Mouse (Mus musculus): ENCODE measurements around the gene Lce3d. TPM values are rescaled to one million over a fixed set of nuclear protein-coding genes. Genes with fewer than 3 reads are reported as not detected.

Lce3d gene
- polyA plus RNA-seq (2012; rRNA removed), result not detected in 2 replicates

GRCm38 (mm10) chr3:92957090-92957489 is at the start of gene Lce3d:
Gene Lce3d, plus strand, starts transcription at chr3:92957390.
- H3K27ac ChIP-seq (ENCODE audit: insufficient read depth, low read length), result no peak within 1 kb of the TSS
- no peak for DNase-seq (ENCODE audit: low read depth in 1 of 2, low spot score in 2 of 2)
- H3K4me3 ChIP-seq (ENCODE audit: extremely low read depth, insufficient read depth, insufficient read length), result no peak within 1 kb of the TSS
- H3K36me3 ChIP-seq (ENCODE audit: control insufficient read depth, insufficient read depth, low read length), result no peaks in the 10 kb centered on the region
- TF ChIP-seq CTCF (IDR thresholded peaks at IDR 0.05; ENCODE audit: extremely low read depth, insufficient read depth, insufficient read length, insufficient replicate concordance) (no peak), POLR2A (IDR thresholded peaks at IDR 0.05; ENCODE audit: low read depth, low read length) (no peak)
- H3K4me1 ChIP-seq (ENCODE audit: control insufficient read depth, insufficient read depth, insufficient read length), result no peaks in the 10 kb centered on the region
- WGBS, result 93% methylated on average over 1 of the region's 1 CpGs
- no peaks in the 10 kb centered on the region for H3K27me3 ChIP-seq (ENCODE audit: control insufficient read depth, insufficient read depth, low read length)

- 22% methylated on average over 4 of the region's 4 CpGs for WGBS
- no peak for DNase-seq (ENCODE audit: low read depth in 1 of 2, low spot score in 2 of 2)
- TF ChIP-seq CTCF (IDR thresholded peaks at IDR 0.05; ENCODE audit: extremely low read depth, insufficient read depth, insufficient read length, insufficient replicate concordance), result peak; percentile 3; the same call in 1 of the 2 replicates
- no peak for TF ChIP-seq POLR2A (IDR thresholded peaks at IDR 0.05; ENCODE audit: low read depth, low read length)
Measured at GRCm38 (mm10) chr3:92907571-92907970, 49.6 kb upstream of the Lce3d start.

GRCm38 (mm10) chr3:92920364-92920763 is 36.8 kb upstream of the Lce3d start:
- DNase-seq (ENCODE audit: low read depth in 1 of 2, low spot score in 2 of 2), result no peak
- Histone ChIP-seq H3K4me3 (ENCODE audit: extremely low read depth, insufficient read depth, insufficient read length) (no peak overlapping the region), H3K27ac (ENCODE audit: insufficient read depth, low read length) (no peak overlapping the region), H3K4me1 (ENCODE audit: control insufficient read depth, insufficient read depth, insufficient read length) (no peaks in the 10 kb centered on the region), H3K27me3 (ENCODE audit: control insufficient read depth, insufficient read depth, low read length) (no peaks in the 10 kb centered on the region), H3K36me3 (ENCODE audit: control insufficient read depth, insufficient read depth, low read length) (no peaks in the 10 kb centered on the region)
- TF ChIP-seq CTCF (IDR thresholded peaks at IDR 0.05; ENCODE audit: extremely low read depth, insufficient read depth, insufficient read length, insufficient replicate concordance) (no peak), POLR2A (IDR thresholded peaks at IDR 0.05; ENCODE audit: low read depth, low read length) (no peak)
- 61% methylated on average over 4 of the region's 4 CpGs for WGBS

More at GRCm38 (mm10) chr3:92907571-92907970, 49.6 kb upstream of the Lce3d start:
- Histone ChIP-seq H3K4me3 (ENCODE audit: extremely low read depth, insufficient read depth, insufficient read length) (no peak overlapping the region), H3K4me1 (ENCODE audit: control insufficient read depth, insufficient read depth, insufficient read length) (no peaks in the 10 kb centered on the region), H3K27ac (ENCODE audit: insufficient read depth, low read length) (no peak overlapping the region), H3K36me3 (ENCODE audit: control insufficient read depth, insufficient read depth, low read length) (no peaks in the 10 kb centered on the region), H3K27me3 (ENCODE audit: control insufficient read depth, insufficient read depth, low read length) (no peaks in the 10 kb centered on the region)

- no peaks in the 10 kb centered on the region for H3K36me3 ChIP-seq (ENCODE audit: control insufficient read depth, insufficient read depth, low read length)
- no peak within 1 kb of the TSS for H3K4me3 ChIP-seq (ENCODE audit: extremely low read depth, insufficient read depth, insufficient read length)
- no peak within 1 kb of the TSS for H3K27ac ChIP-seq (ENCODE audit: insufficient read depth, low read length)
- WGBS, result 39% methylated on average over 2 of the region's 2 CpGs
- no peaks in the 10 kb centered on the region for H3K27me3 ChIP-seq (ENCODE audit: control insufficient read depth, insufficient read depth, low read length)
- no peaks in the 10 kb centered on the region for H3K4me1 ChIP-seq (ENCODE audit: control insufficient read depth, insufficient read depth, insufficient read length)
- no peak for DNase-seq (ENCODE audit: low read depth in 1 of 2, low spot score in 2 of 2)
- no peak for TF ChIP-seq POLR2A (IDR thresholded peaks at IDR 0.05; ENCODE audit: low read depth, low read length)
- no peak for TF ChIP-seq CTCF (IDR thresholded peaks at IDR 0.05; ENCODE audit: extremely low read depth, insufficient read depth, insufficient read length, insufficient replicate concordance)
Measured at GRCm38 (mm10) chr3:92926130-92926529, 31.1 kb upstream of the Lce3d start, which contains the start of gene Lce3a. Gene Lce3a, minus strand, starts transcription at chr3:92926230.

GRCm38 (mm10) chr3:92932679-92933078 is 24.5 kb upstream of the Lce3d start, which contains the start of gene Lce3b:
Gene Lce3b, plus strand, starts transcription at chr3:92932979.
- WGBS, result 51% methylated on average over 2 of the region's 2 CpGs
- Histone ChIP-seq H3K4me1 (ENCODE audit: control insufficient read depth, insufficient read depth, insufficient read length) (no peaks in the 10 kb centered on the region), H3K36me3 (ENCODE audit: control insufficient read depth, insufficient read depth, low read length) (no peaks in the 10 kb centered on the region), H3K27me3 (ENCODE audit: control insufficient read depth, insufficient read depth, low read length) (no peaks in the 10 kb centered on the region), H3K27ac (ENCODE audit: insufficient read depth, low read length) (no peak within 1 kb of the TSS), H3K4me3 (ENCODE audit: extremely low read depth, insufficient read depth, insufficient read length) (no peak within 1 kb of the TSS)
- no peak for DNase-seq (ENCODE audit: low read depth in 1 of 2, low spot score in 2 of 2)
- no peak for TF ChIP-seq CTCF (IDR thresholded peaks at IDR 0.05; ENCODE audit: extremely low read depth, insufficient read depth, insufficient read length, insufficient replicate concordance)
- no peak for TF ChIP-seq POLR2A (IDR thresholded peaks at IDR 0.05; ENCODE audit: low read depth, low read length)

- DNase-seq (ENCODE audit: low read depth in 1 of 2, low spot score in 2 of 2), result no peak
- H3K27ac ChIP-seq (ENCODE audit: insufficient read depth, low read length), result no peak within 1 kb of the TSS
- H3K36me3 ChIP-seq (ENCODE audit: control insufficient read depth, insufficient read depth, low read length), result no peaks in the 10 kb centered on the region
- no peaks in the 10 kb centered on the region for H3K4me1 ChIP-seq (ENCODE audit: control insufficient read depth, insufficient read depth, insufficient read length)
- TF ChIP-seq POLR2A (IDR thresholded peaks at IDR 0.05; ENCODE audit: low read depth, low read length), result no peak
- TF ChIP-seq CTCF (IDR thresholded peaks at IDR 0.05; ENCODE audit: extremely low read depth, insufficient read depth, insufficient read length, insufficient replicate concordance), result no peak
- H3K27me3 ChIP-seq (ENCODE audit: control insufficient read depth, insufficient read depth, low read length), result no peaks in the 10 kb centered on the region
- 79% methylated on average over 1 of the region's 1 CpGs for WGBS
- H3K4me3 ChIP-seq (ENCODE audit: extremely low read depth, insufficient read depth, insufficient read length), result no peak within 1 kb of the TSS
Measured at GRCm38 (mm10) chr3:92944186-92944585, 13.0 kb upstream of the Lce3d start, which contains the start of gene Lce3c. Gene Lce3c, plus strand, starts transcription at chr3:92944486.

GRCm38 (mm10) chr3:92966761-92967160 is 9.6 kb downstream of the Lce3d start, which contains the start of gene Lce3e:
Gene Lce3e, plus strand, starts transcription at chr3:92967061.
- no peak for DNase-seq (ENCODE audit: low read depth in 1 of 2, low spot score in 2 of 2)
- WGBS, result 91% methylated on average over 2 of the region's 2 CpGs
- H3K27me3 ChIP-seq (ENCODE audit: control insufficient read depth, insufficient read depth, low read length), result no peaks in the 10 kb centered on the region
- TF ChIP-seq POLR2A (IDR thresholded peaks at IDR 0.05; ENCODE audit: low read depth, low read length) (no peak), CTCF (IDR thresholded peaks at IDR 0.05; ENCODE audit: extremely low read depth, insufficient read depth, insufficient read length, insufficient replicate concordance) (no peak)
- H3K36me3 ChIP-seq (ENCODE audit: control insufficient read depth, insufficient read depth, low read length), result no peaks in the 10 kb centered on the region
- H3K4me3 ChIP-seq (ENCODE audit: extremely low read depth, insufficient read depth, insufficient read length), result no peak within 1 kb of the TSS
- no peak within 1 kb of the TSS for H3K27ac ChIP-seq (ENCODE audit: insufficient read depth, low read length)
- no peaks in the 10 kb centered on the region for H3K4me1 ChIP-seq (ENCODE audit: control insufficient read depth, insufficient read depth, insufficient read length)

Measured in spleen, adult 2 months (tissue).